Mouse (Mus musculus): ENCODE results near the gene Rtkn.
A peak's percentile ranks its signal among the peaks of the same experiment; 100 is the strongest.

GRCm38 (mm10) chr6:83107566-83108400 is 27.5 kb upstream of the Rtkn start:
- TF ChIP-seq EP300 (IDR thresholded peaks at IDR 0.05; ENCODE audit: low read depth) (no peak), CTCF (IDR thresholded peaks at IDR 0.05; ENCODE audit: low read depth) (peak; percentile 98)

Data from liver, embryonic 14.5 days (tissue).